Mouse (Mus musculus): ENCODE results near the gene Stat4. TPM values are rescaled to one million over a fixed set of nuclear protein-coding genes. Genes with fewer than 3 reads are reported as not detected.

Gene Stat4
- polyA plus RNA-seq, 1 experiment from 2014 or later, result 2.1 TPM

- 96% methylated on average over 12 of the region's 13 CpGs for WGBS (ENCODE audit: missing documents)
- peaks cover 100% of the 10 kb centered on the region for H3K36me3 ChIP-seq (ENCODE audit: inconsistent target)
- H3K27ac ChIP-seq, result no peak overlapping the region
- no peak overlapping the region for H3K4me3 ChIP-seq (ENCODE audit: inconsistent target)
- H3K79me2 ChIP-seq (ENCODE audit: inconsistent target), result no peaks in the 10 kb centered on the region; the same call in 1 of the 2 replicates
These were observed 165.4 kb downstream of the Stat4 start for GRCm38 (mm10) chr1:52152369-52152768.

GRCm38 (mm10) chr1:52152936-52153335 lies 166.0 kb downstream of the Stat4 start:
- Histone ChIP-seq H3K27ac (no peak overlapping the region), H3K4me3 (ENCODE audit: inconsistent target) (no peak overlapping the region), H3K79me2 (ENCODE audit: inconsistent target) (no peaks in the 10 kb centered on the region), H3K36me3 (ENCODE audit: inconsistent target) (peaks cover 100% of the 10 kb centered on the region)
- 94% methylated on average over 3 of the region's 3 CpGs for WGBS (ENCODE audit: missing documents)

- Histone ChIP-seq H3K27ac (no peak overlapping the region), H3K36me3 (ENCODE audit: inconsistent target) (peaks cover 98% of the 10 kb centered on the region), H3K4me3 (ENCODE audit: inconsistent target) (no peak overlapping the region), H3K79me2 (ENCODE audit: inconsistent target) (no peaks in the 10 kb centered on the region)
- WGBS (ENCODE audit: missing documents), result 95% methylated on average over 8 of the region's 8 CpGs
These were observed 167.9 kb downstream of the Stat4 start for GRCm38 (mm10) chr1:52154890-52155289.

GRCm38 (mm10) chr1:52156351-52156750 lies 169.4 kb downstream of the Stat4 start:
- 92% methylated on average over 10 of the region's 10 CpGs for WGBS (ENCODE audit: missing documents)
- Histone ChIP-seq H3K4me3 (ENCODE audit: inconsistent target) (no peak overlapping the region), H3K79me2 (ENCODE audit: inconsistent target) (no peaks in the 10 kb centered on the region), H3K36me3 (ENCODE audit: inconsistent target) (peaks cover 98% of the 10 kb centered on the region), H3K27ac (no peak overlapping the region)

Other genes with a start within 250 kb of the Stat4 start
- gene Myo1b, start 71.1 kb upstream of the Stat4 start, polyA plus RNA-seq (2018), result 1.2 to 7.2 TPM (median 2.5 TPM) in 3 replicates
- 230 to 518 TPM (median 277 TPM) in 3 replicates for gene Stat1, start 132.3 kb downstream of the Stat4 start, polyA plus RNA-seq (2018)
- 26.4 to 59.2 TPM (median 49.4 TPM) in 3 replicates for gene Gls, start 246.1 kb downstream of the Stat4 start, polyA plus RNA-seq (2018)